9 mouse cellular contexts compared by ENCODE assay signal in the genomic region with DNA sequence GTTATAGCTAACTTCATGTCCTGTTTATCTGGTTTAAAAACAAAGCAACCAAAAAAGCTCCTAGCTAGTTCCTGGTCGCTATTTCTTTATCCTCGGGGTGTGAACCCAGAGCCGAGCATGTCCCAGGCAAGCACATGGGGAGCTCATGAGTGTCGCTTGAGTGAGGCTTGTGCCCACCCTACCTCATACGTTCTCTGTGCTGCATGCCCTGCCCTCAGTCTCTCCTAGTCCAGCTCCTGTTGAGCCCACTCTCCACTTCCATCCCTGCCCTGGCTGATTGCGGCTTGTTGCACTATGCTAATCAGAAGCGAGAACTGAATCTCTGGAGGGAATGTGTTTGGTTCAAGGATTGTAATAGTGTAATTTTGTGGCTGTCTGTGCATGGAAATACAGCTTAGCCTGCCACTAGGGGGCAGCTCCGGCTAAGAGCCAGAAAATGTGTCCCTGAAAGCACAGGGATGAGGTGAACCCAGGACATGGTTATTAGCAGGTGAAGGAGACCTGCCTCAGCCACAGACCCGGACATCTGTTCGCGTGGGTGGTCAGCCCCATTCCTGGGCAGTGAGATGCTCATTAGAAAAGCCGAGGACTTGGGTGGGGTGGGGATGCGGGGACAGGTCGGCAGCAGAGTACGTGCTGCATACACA.
A peak's percentile ranks its signal among the peaks of the same experiment; 100 is the strongest.
DNase-seq lines count a peak whose midpoint lies in the region; ATAC-seq lines count a peak whose summit lies in the region.
"Had no signal": no experiment of that assay in that cellular context is flagged by ENCODE, and none has a peak within 500 bp of the region (broad histone marks: within the 10 kb centered on the region; RNA-seq: fewer than 3 reads in every experiment).

No protein-coding gene starts in this region.

- H3K4me3 ChIP-seq in intestine, embryonic 16.5 days (ENCODE audit: low read length): no peak overlapping the region
- H3K4me3 ChIP-seq in limb, embryonic 10.5 days: no peak overlapping the region
- no peak overlapping the region for H3K4me3 ChIP-seq in stomach, embryonic 15.5 days (replicated peaks)
- H3K4me3 ChIP-seq: embryonic facial prominence, embryonic 12.5 days had no signal

- H3K36me3 ChIP-seq in intestine, embryonic 16.5 days (ENCODE audit: control insufficient read depth, insufficient read depth, low read length): no peaks in the 10 kb centered on the region; the same call in 1 of the 2 replicates
- H3K36me3 ChIP-seq in limb, embryonic 10.5 days: no peaks in the 10 kb centered on the region
- no peaks in the 10 kb centered on the region for H3K36me3 ChIP-seq in stomach, embryonic 15.5 days

- no peaks in the 10 kb centered on the region for H3K27me3 ChIP-seq in intestine, embryonic 16.5 days (replicated peaks; ENCODE audit: control insufficient read depth, insufficient read depth, low read length)
- H3K27me3 ChIP-seq in limb, embryonic 10.5 days (ENCODE audit: low read depth, poor library complexity, severe bottlenecking): no peaks in the 10 kb centered on the region
- H3K27me3 ChIP-seq in stomach, embryonic 15.5 days (replicated peaks): no peaks in the 10 kb centered on the region
- H3K27me3 ChIP-seq: embryonic facial prominence, embryonic 12.5 days had no signal

- WGBS in intestine, embryonic 16.5 days: 57% methylated on average over 15 of the region's 15 CpGs
- 68% methylated on average over 15 of the region's 15 CpGs for WGBS in limb, embryonic 10.5 days
- 55% methylated on average over 15 of the region's 15 CpGs for WGBS in stomach, embryonic 15.5 days

- peak; percentile 56 for ATAC-seq in intestine, embryonic 16.5 days
- peak; percentile 35; the same call in 1 of the 2 replicates for ATAC-seq in stomach, embryonic 15.5 days (ENCODE audit: insufficient read depth, low FRiP score, low read depth)

- H3K4me2 ChIP-seq in intestine, embryonic 16.5 days (ENCODE audit: low read depth, low read length): no peak overlapping the region
- H3K4me2 ChIP-seq in stomach, embryonic 15.5 days: no peak overlapping the region
- H3K4me2 ChIP-seq: embryonic facial prominence, embryonic 12.5 days had no signal

- DNase-seq in urinary bladder, adult 18-20 months (ENCODE audit: low spot score in 2 of 2): peak; percentile 22 to 43
- no peak for DNase-seq in urinary bladder, postnatal 10 days (ENCODE audit: low spot score)
- DNase-seq in cerebellum, postnatal 10 days: peak; percentile 92 to 94
- DNase-seq in frontal cortex, postnatal 36 days (ENCODE audit: low spot score in 2 of 2): peak; percentile 74 to 79
- DNase-seq in limb, embryonic 10.5 days (ENCODE audit: low spot score): peak; percentile 74
- peak; percentile 56 for DNase-seq in neural tube, embryonic 10.5 days (ENCODE audit: extremely low spot score, low spot score)

- H3K9ac ChIP-seq in intestine, embryonic 16.5 days (ENCODE audit: low read depth, low read length): no peak overlapping the region; the same call in 1 of the 2 replicates
- no peak overlapping the region for H3K9ac ChIP-seq in stomach, embryonic 15.5 days
- H3K9ac ChIP-seq: embryonic facial prominence, embryonic 12.5 days had no signal

- H3K27ac ChIP-seq in intestine, embryonic 16.5 days (ENCODE audit: low read length): no peak overlapping the region
- H3K27ac ChIP-seq in limb, embryonic 10.5 days: no peak overlapping the region
- no peak overlapping the region for H3K27ac ChIP-seq in stomach, embryonic 15.5 days
- H3K27ac ChIP-seq: embryonic facial prominence, embryonic 12.5 days had no signal

- no peaks in the 10 kb centered on the region for H3K9me3 ChIP-seq in intestine, embryonic 16.5 days (ENCODE audit: control insufficient read depth, low read length)
- no peaks in the 10 kb centered on the region for H3K9me3 ChIP-seq in limb, embryonic 10.5 days (replicated peaks)
- H3K9me3 ChIP-seq in stomach, embryonic 15.5 days: no peaks in the 10 kb centered on the region
- H3K9me3 ChIP-seq: embryonic facial prominence, embryonic 12.5 days had no signal

- peaks cover 7% of the 10 kb centered on the region for H3K4me1 ChIP-seq in intestine, embryonic 16.5 days (ENCODE audit: control insufficient read depth, insufficient read depth, low read length)
- H3K4me1 ChIP-seq in limb, embryonic 10.5 days: no peaks in the 10 kb centered on the region
- H3K4me1 ChIP-seq in stomach, embryonic 15.5 days: no peaks in the 10 kb centered on the region
- H3K4me1 ChIP-seq: embryonic facial prominence, embryonic 12.5 days had no signal
